Mouse (Mus musculus): ENCODE data around the gene Ppfibp1. TPM values are rescaled to one million over a fixed set of nuclear protein-coding genes. Genes with fewer than 3 reads are reported as not detected.

Gene Ppfibp1
- total and polyA plus RNA-seq, 2 experiments from 2014 or later: 39.5 to 43.0 TPM

- peak overlapping the region; percentile 21 for H3K4me2 ChIP-seq (ENCODE audit: low read depth, low read length)
- peaks cover 34% of the 10 kb centered on the region for H3K4me1 ChIP-seq (ENCODE audit: control insufficient read depth, insufficient read depth)
- peak overlapping the region; percentile 27 for H3K4me3 ChIP-seq (ENCODE audit: low read depth, low read length)
- DNase-seq (ENCODE audit: low spot score) (no peak), ATAC-seq (ENCODE audit: insufficient read depth, low read depth) (no peak)
- WGBS: 54% methylated on average over 2 of the region's 2 CpGs
- TF ChIP-seq CTCF (IDR thresholded peaks at IDR 0.05; ENCODE audit: low read depth): no peak
- no peak for TF ChIP-seq EP300 (IDR thresholded peaks at IDR 0.05; ENCODE audit: low read depth)
- H3K27ac ChIP-seq (ENCODE audit: low read depth): peak overlapping the region; percentile 49
- H3K9me3 ChIP-seq (replicated peaks; ENCODE audit: control insufficient read depth, low read length): no peaks in the 10 kb centered on the region
- peak overlapping the region; percentile 4; the same call in 1 of the 2 replicates for H3K9ac ChIP-seq (replicated peaks; ENCODE audit: low read depth, low read length)
- H3K27me3 ChIP-seq (ENCODE audit: control insufficient read depth, insufficient read depth, low read length): no peaks in the 10 kb centered on the region
- H3K36me3 ChIP-seq (replicated peaks; ENCODE audit: control insufficient read depth, insufficient read depth, low read length): peaks cover 6% of the 10 kb centered on the region
Measured at GRCm38 (mm10) chr6:146890215-146890614, 1.9 kb downstream of the Ppfibp1 start.

DNA sequence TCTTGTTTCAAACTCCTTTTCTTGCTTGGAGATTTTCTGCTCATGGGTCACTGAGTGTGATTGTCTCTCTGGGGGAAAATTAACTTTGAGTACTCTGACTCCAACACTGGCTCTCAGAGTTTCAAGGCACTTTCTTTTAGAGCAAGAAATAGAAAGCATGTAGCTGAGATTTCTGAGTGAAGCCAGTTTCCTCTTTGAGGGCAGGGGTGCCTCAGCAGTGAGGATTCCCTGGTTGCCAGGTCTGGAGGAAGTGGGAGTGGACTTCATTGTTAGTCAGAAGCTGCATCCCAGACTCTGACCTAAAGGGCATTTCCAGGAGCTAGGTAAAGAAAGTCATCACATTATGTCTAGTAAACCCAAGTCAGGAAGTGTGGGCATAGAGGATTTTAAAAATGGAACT lies 2.3 kb downstream of the Ppfibp1 start:
- Histone ChIP-seq H3K27me3 (ENCODE audit: control insufficient read depth, insufficient read depth, low read length) (no peaks in the 10 kb centered on the region), H3K4me1 (ENCODE audit: control insufficient read depth, insufficient read depth) (peaks cover 34% of the 10 kb centered on the region), H3K9me3 (replicated peaks; ENCODE audit: control insufficient read depth, low read length) (no peaks in the 10 kb centered on the region), H3K4me2 (ENCODE audit: low read depth, low read length) (peak overlapping the region; percentile 21), H3K27ac (ENCODE audit: low read depth) (peak overlapping the region; percentile 49), H3K9ac (replicated peaks; ENCODE audit: low read depth, low read length) (peak overlapping the region; percentile 4; the same call in 1 of the 2 replicates), H3K36me3 (replicated peaks; ENCODE audit: control insufficient read depth, insufficient read depth, low read length) (peaks cover 6% of the 10 kb centered on the region), H3K4me3 (ENCODE audit: low read depth, low read length) (peak overlapping the region; percentile 27; the same call in 1 of the 2 replicates)
- DNase-seq (ENCODE audit: low spot score): peak; percentile 64
- no peak for ATAC-seq (ENCODE audit: insufficient read depth, low read depth)
- TF ChIP-seq EP300 (IDR thresholded peaks at IDR 0.05; ENCODE audit: low read depth) (no peak), CTCF (IDR thresholded peaks at IDR 0.05; ENCODE audit: low read depth) (no peak)

DNA sequence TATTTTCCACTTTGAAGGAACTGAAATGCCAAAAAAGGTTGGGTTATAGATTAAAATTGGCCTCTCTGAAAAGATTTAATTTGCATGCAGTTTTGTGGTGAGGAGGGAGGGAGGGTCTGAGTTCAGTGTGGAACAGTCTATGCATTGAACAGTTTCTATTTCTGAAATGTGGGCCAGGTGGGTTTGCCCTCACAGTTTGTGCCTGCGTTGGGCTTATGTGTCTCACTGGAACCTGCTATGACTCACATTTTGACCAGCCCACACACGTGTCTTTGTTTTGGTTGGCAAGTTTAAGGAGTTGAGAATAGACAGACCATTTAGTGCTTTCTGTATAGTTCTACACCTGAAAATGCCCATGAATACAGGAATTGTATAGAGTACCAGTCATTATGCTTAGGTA lies 5.6 kb downstream of the Ppfibp1 start:
- no peak overlapping the region for H3K4me2 ChIP-seq (ENCODE audit: low read depth, low read length)
- no peaks in the 10 kb centered on the region for H3K27me3 ChIP-seq (ENCODE audit: control insufficient read depth, insufficient read depth, low read length)
- H3K36me3 ChIP-seq (replicated peaks; ENCODE audit: control insufficient read depth, insufficient read depth, low read length): peaks cover 6% of the 10 kb centered on the region
- H3K4me1 ChIP-seq (ENCODE audit: control insufficient read depth, insufficient read depth): peaks cover 38% of the 10 kb centered on the region
- 30% methylated on average over 2 of the region's 2 CpGs for WGBS
- no peak overlapping the region for H3K27ac ChIP-seq (ENCODE audit: low read depth)
- ATAC-seq (ENCODE audit: insufficient read depth, low read depth) (no peak), DNase-seq (ENCODE audit: low spot score) (no peak)
- H3K9me3 ChIP-seq (replicated peaks; ENCODE audit: control insufficient read depth, low read length): no peaks in the 10 kb centered on the region
- no peak overlapping the region for H3K4me3 ChIP-seq (ENCODE audit: low read depth, low read length)
- TF ChIP-seq CTCF (IDR thresholded peaks at IDR 0.05; ENCODE audit: low read depth): no peak
- no peak for TF ChIP-seq EP300 (IDR thresholded peaks at IDR 0.05; ENCODE audit: low read depth)
- no peak overlapping the region for H3K9ac ChIP-seq (replicated peaks; ENCODE audit: low read depth, low read length)

- Histone ChIP-seq H3K4me2 (ENCODE audit: low read depth, low read length) (no peak overlapping the region), H3K4me3 (ENCODE audit: low read depth, low read length) (no peak overlapping the region), H3K27ac (ENCODE audit: low read depth) (no peak overlapping the region), H3K9ac (replicated peaks; ENCODE audit: low read depth, low read length) (no peak overlapping the region), H3K36me3 (replicated peaks; ENCODE audit: control insufficient read depth, insufficient read depth, low read length) (no peaks in the 10 kb centered on the region), H3K9me3 (replicated peaks; ENCODE audit: control insufficient read depth, low read length) (no peaks in the 10 kb centered on the region), H3K27me3 (ENCODE audit: control insufficient read depth, insufficient read depth, low read length) (no peaks in the 10 kb centered on the region), H3K4me1 (ENCODE audit: control insufficient read depth, insufficient read depth) (peaks cover 17% of the 10 kb centered on the region)
- no peak for DNase-seq (ENCODE audit: low spot score)
- WGBS: 83% methylated on average over 6 of the region's 6 CpGs
- TF ChIP-seq CTCF (IDR thresholded peaks at IDR 0.05; ENCODE audit: low read depth): no peak
- no peak for TF ChIP-seq EP300 (IDR thresholded peaks at IDR 0.05; ENCODE audit: low read depth)
- ATAC-seq (ENCODE audit: insufficient read depth, low read depth): no peak
Measured at GRCm38 (mm10) chr6:146898709-146899108, 10.4 kb downstream of the Ppfibp1 start.

GRCm38 (mm10) chr6:146899647-146900046 lies 11.4 kb downstream of the Ppfibp1 start:
- WGBS: 28% methylated on average over 2 of the region's 2 CpGs

GRCm38 (mm10) chr6:146901929-146902328 lies 13.6 kb downstream of the Ppfibp1 start:
- no peaks in the 10 kb centered on the region for H3K9me3 ChIP-seq (replicated peaks; ENCODE audit: control insufficient read depth, low read length)
- no peak overlapping the region for H3K4me2 ChIP-seq (ENCODE audit: low read depth, low read length)
- peaks cover 23% of the 10 kb centered on the region for H3K4me1 ChIP-seq (ENCODE audit: control insufficient read depth, insufficient read depth)
- H3K36me3 ChIP-seq (replicated peaks; ENCODE audit: control insufficient read depth, insufficient read depth, low read length): no peaks in the 10 kb centered on the region
- no peak for DNase-seq (ENCODE audit: low spot score)
- ATAC-seq (ENCODE audit: insufficient read depth, low read depth): no peak
- no peak overlapping the region for H3K4me3 ChIP-seq (ENCODE audit: low read depth, low read length)
- 87% methylated on average over 4 of the region's 4 CpGs for WGBS
- no peak for TF ChIP-seq CTCF (IDR thresholded peaks at IDR 0.05; ENCODE audit: low read depth)
- no peak for TF ChIP-seq EP300 (IDR thresholded peaks at IDR 0.05; ENCODE audit: low read depth)
- no peak overlapping the region for H3K27ac ChIP-seq (ENCODE audit: low read depth)
- no peaks in the 10 kb centered on the region for H3K27me3 ChIP-seq (ENCODE audit: control insufficient read depth, insufficient read depth, low read length)
- H3K9ac ChIP-seq (replicated peaks; ENCODE audit: low read depth, low read length): no peak overlapping the region

More at GRCm38 (mm10) chr6:146899647-146900046, 11.4 kb downstream of the Ppfibp1 start:
- DNase-seq (ENCODE audit: low spot score): no peak
- ATAC-seq (ENCODE audit: insufficient read depth, low read depth): no peak
- Histone ChIP-seq H3K4me3 (ENCODE audit: low read depth, low read length) (no peak overlapping the region), H3K4me2 (ENCODE audit: low read depth, low read length) (no peak overlapping the region), H3K9me3 (replicated peaks; ENCODE audit: control insufficient read depth, low read length) (no peaks in the 10 kb centered on the region), H3K9ac (replicated peaks; ENCODE audit: low read depth, low read length) (no peak overlapping the region), H3K27ac (ENCODE audit: low read depth) (no peak overlapping the region), H3K27me3 (ENCODE audit: control insufficient read depth, insufficient read depth, low read length) (no peaks in the 10 kb centered on the region), H3K4me1 (ENCODE audit: control insufficient read depth, insufficient read depth) (peaks cover 10% of the 10 kb centered on the region), H3K36me3 (replicated peaks; ENCODE audit: control insufficient read depth, insufficient read depth, low read length) (no peaks in the 10 kb centered on the region)
- no peak for TF ChIP-seq CTCF (IDR thresholded peaks at IDR 0.05; ENCODE audit: low read depth)
- TF ChIP-seq EP300 (IDR thresholded peaks at IDR 0.05; ENCODE audit: low read depth): no peak

Data from heart, postnatal 0 days (tissue).